Mouse (Mus musculus) mature B cell (primary cell): ENCODE measurements around the gene Srek1.

ENCODE experiments used
- in situ Hi-C: fragments of 300-500 bp; cut with MboI; formaldehyde crosslinking; loops from 2 replicates; pipeline ENCODE4 v1.14.3; 2019

Srek1 gene

GRCm38 (mm10) chr13:103726872-103727271, 47.5 kb downstream of the Srek1 start:
- in situ Hi-C loops: no loop called here

GRCm38 (mm10) chr13:103711406-103712025, 62.9 kb downstream of the Srek1 start:
- in situ Hi-C loops: no loop called here

- in situ Hi-C loops: no loop called here
Measured at GRCm38 (mm10) chr13:103710359-103710781, 64.0 kb downstream of the Srek1 start.

GRCm38 (mm10) chr13:103705436-103705978, 68.9 kb downstream of the Srek1 start:
- in situ Hi-C loops: no loop called here

- in situ Hi-C loops: no loop called here
Measured at GRCm38 (mm10) chr13:103703833-103704232, 70.6 kb downstream of the Srek1 start.

GRCm38 (mm10) chr13:103703386-103703785, 71.0 kb downstream of the Srek1 start:
- in situ Hi-C loops: no loop called here

- in situ Hi-C loops: no loop called here
Measured at GRCm38 (mm10) chr13:103702266-103702665, 72.1 kb downstream of the Srek1 start.

- in situ Hi-C loops: no loop called here
Measured at GRCm38 (mm10) chr13:103700752-103701151, 73.7 kb downstream of the Srek1 start.

- in situ Hi-C loops: no loop called here
Measured at GRCm38 (mm10) chr13:103697993-103698392, 76.4 kb downstream of the Srek1 start.

GRCm38 (mm10) chr13:103696164-103696563, 78.2 kb downstream of the Srek1 start:
- in situ Hi-C loops: no loop called here

GRCm38 (mm10) chr13:103695456-103695855, 79.0 kb downstream of the Srek1 start:
- in situ Hi-C loops: no loop called here
